Mouse (Mus musculus) mesoderm, embryonic 11.5 days (tissue): ENCODE results near the gene Rbm4.

ENCODE experiments used
- DNase-seq: peaks from one replicate; pipeline ENCODE4 v3.0.0-alpha.2; 2012; ENCODE audit warnings: low read depth, low spot score

Gene Rbm4

GRCm38 (mm10) chr19:4741482-4741881 is 52.2 kb downstream of the Rbm4 start:
- DNase-seq = no peak

GRCm38 (mm10) chr19:4739762-4740161 is 53.9 kb downstream of the Rbm4 start:
- no peak for DNase-seq

- no peak for DNase-seq
Measured at GRCm38 (mm10) chr19:4739053-4739452, 54.6 kb downstream of the Rbm4 start.

GRCm38 (mm10) chr19:4737866-4738265 is 55.8 kb downstream of the Rbm4 start:
- DNase-seq = no peak
